Mouse (Mus musculus) heart, embryonic 12.5 days (tissue): ENCODE measurements around the gene Pdzd2. TPM values are rescaled to one million over a fixed set of nuclear protein-coding genes. Genes with fewer than 3 reads are reported as not detected.
A peak's percentile ranks its signal among the peaks of the same experiment; 100 is the strongest.

ENCODE experiments used
- ATAC-seq: fragments of 200-750 bp; cut with Nextera tagmentation; 2 replicates; pipeline ENCODE4 v1.8.0; 2017; ENCODE audit warnings: moderate TSS enrichment, moderate library complexity; ENCODE audit not compliant: insufficient number of reproducible peaks, low FRiP score
- H3K27ac ChIP-seq: fragments of 300-500 bp; sonication (generic); 2 replicates; pipeline ENCODE4 v1.5.1; 2016; ENCODE audit warnings: mild to moderate bottlenecking, moderate library complexity; ENCODE audit not compliant: poor library complexity, severe bottlenecking
- H3K27me3 ChIP-seq: fragments of 300-500 bp; sonication (generic); replicated peaks from 2 replicates; pipeline ENCODE4 v1.6.1; 2016; ENCODE audit warnings: mild to moderate bottlenecking, moderate library complexity
- H3K36me3 ChIP-seq: fragments of 300-500 bp; sonication (generic); 2 replicates; pipeline ENCODE4 v1.6.1; 2016; ENCODE audit warnings: mild to moderate bottlenecking, moderate library complexity
- H3K4me1 ChIP-seq: fragments of 300-500 bp; sonication (generic); replicated peaks from 2 replicates; pipeline ENCODE4 v1.6.1; 2016; ENCODE audit warnings: mild to moderate bottlenecking
- H3K4me2 ChIP-seq: fragments of 300-500 bp; sonication (generic); 2 replicates; pipeline ENCODE4 v1.6.1; 2016; ENCODE audit warnings: mild to moderate bottlenecking, moderate library complexity
- H3K4me3 ChIP-seq: fragments of 300-500 bp; sonication (generic); 2 replicates; pipeline ENCODE4 v1.5.1; 2016; ENCODE audit warnings: mild to moderate bottlenecking
- H3K9ac ChIP-seq: fragments of 300-500 bp; sonication (generic); 2 replicates; pipeline ENCODE4 v1.6.1; 2016; ENCODE audit warnings: mild to moderate bottlenecking, moderate library complexity
- H3K9me3 ChIP-seq: fragments of 300-500 bp; sonication (generic); replicated peaks from 2 replicates; pipeline ENCODE4 v1.6.1; 2016; ENCODE audit warnings: mild to moderate bottlenecking, moderate library complexity
- WGBS: fragments of 180-500 bp; shearing (Covaris S2); methylation state at CpG from one replicate; pipeline ENCODE4 v1.1.7; 2016; 5-methylcytosine and 5-hydroxymethylcytosine counted together
- polyA plus RNA-seq: library from polyadenylated mRNA; unstranded; fragments of >200 nt; fragmentation: Nextera tagmentation; extraction: Ambion mirVana; gene quantifications from 2 replicates; pipeline ENCODE4 v1.2.1, GENCODE M21; 2016

The Pdzd2 gene
- polyA plus RNA-seq, 1 experiment from 2014 or later = 14.4 TPM

GRCm38 (mm10) chr15:12639181-12639580 lies 100.5 kb downstream of the Pdzd2 start:
- no peak for ATAC-seq
- Histone ChIP-seq H3K36me3 (no peaks in the 10 kb centered on the region), H3K4me2 (no peak overlapping the region), H3K27me3 (no peaks in the 10 kb centered on the region), H3K4me3 (no peak overlapping the region), H3K9me3 (no peaks in the 10 kb centered on the region), H3K27ac (no peak overlapping the region), H3K4me1 (peaks cover 26% of the 10 kb centered on the region), H3K9ac (no peak overlapping the region)
- WGBS = 89% methylated on average over 8 of the region's 8 CpGs

GRCm38 (mm10) chr15:12638370-12639030 lies 101.2 kb downstream of the Pdzd2 start:
- H3K4me2 ChIP-seq = no peak overlapping the region
- 0 out of 2 replicates have a peak overlapping the region, but pooled peaks have one; percentile 41 for H3K27ac ChIP-seq
- WGBS = 66% methylated on average over 14 of the region's 14 CpGs
- ATAC-seq = no peak
- H3K9ac ChIP-seq = no peak overlapping the region
- peaks cover 26% of the 10 kb centered on the region for H3K4me1 ChIP-seq
- no peaks in the 10 kb centered on the region for H3K36me3 ChIP-seq
- H3K27me3 ChIP-seq = no peaks in the 10 kb centered on the region
- H3K4me3 ChIP-seq = no peak overlapping the region
- no peaks in the 10 kb centered on the region for H3K9me3 ChIP-seq

GRCm38 (mm10) chr15:12637511-12637910 lies 102.2 kb downstream of the Pdzd2 start:
- 90% methylated on average over 8 of the region's 8 CpGs for WGBS
- no peak overlapping the region for H3K27ac ChIP-seq
- no peaks in the 10 kb centered on the region for H3K36me3 ChIP-seq

DNA sequence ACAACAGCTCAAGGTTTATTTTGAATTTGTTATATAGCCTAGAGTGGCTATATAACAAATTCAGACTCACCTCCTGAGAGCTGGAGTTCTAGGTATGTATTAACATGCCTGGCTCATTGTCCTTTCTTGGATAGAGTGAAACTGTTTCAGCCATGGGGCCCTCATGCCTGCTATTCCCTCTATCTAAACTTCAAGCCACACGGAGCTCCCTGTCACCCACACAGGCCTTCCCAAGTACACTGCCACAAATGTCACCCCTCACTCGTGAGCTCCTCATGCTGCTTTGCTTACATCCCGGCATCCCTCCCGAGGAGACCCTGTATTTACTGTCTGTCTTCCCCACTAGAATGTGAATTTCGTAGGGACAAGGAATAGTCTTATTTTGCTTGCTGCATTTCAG lies 103.3 kb downstream of the Pdzd2 start:
- WGBS = 67% methylated on average over 5 of the region's 5 CpGs
- Histone ChIP-seq H3K27ac (no peak overlapping the region), H3K4me2 (no peak overlapping the region), H3K27me3 (no peaks in the 10 kb centered on the region), H3K4me1 (peaks cover 40% of the 10 kb centered on the region), H3K9me3 (no peaks in the 10 kb centered on the region), H3K4me3 (no peak overlapping the region), H3K36me3 (no peaks in the 10 kb centered on the region), H3K9ac (no peak overlapping the region)
- no peak for ATAC-seq

More at GRCm38 (mm10) chr15:12637511-12637910, 102.2 kb downstream of the Pdzd2 start:
- Histone ChIP-seq H3K4me3 (no peak overlapping the region), H3K4me2 (no peak overlapping the region), H3K9ac (no peak overlapping the region), H3K4me1 (peaks cover 29% of the 10 kb centered on the region), H3K27me3 (no peaks in the 10 kb centered on the region), H3K9me3 (no peaks in the 10 kb centered on the region)
- ATAC-seq = no peak

DNA sequence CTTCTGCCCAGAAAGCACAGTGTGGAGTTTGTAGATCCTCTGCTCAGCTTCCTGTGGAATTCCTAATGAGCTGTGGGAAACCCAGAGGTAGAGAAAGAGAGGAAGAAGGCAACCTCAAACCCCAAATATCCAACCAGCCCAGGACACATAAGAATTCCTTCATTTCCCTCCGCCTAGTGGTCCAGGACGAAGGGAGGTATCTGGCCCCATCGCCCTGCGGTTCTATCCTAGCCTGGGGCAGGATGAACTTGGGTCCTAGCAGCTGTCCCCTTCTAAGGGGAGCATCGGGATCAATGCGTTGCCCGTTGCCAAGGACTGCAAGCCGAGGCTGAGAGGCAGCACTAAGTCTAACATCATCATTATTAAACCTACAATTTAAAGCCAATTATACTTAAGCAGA lies 104.8 kb downstream of the Pdzd2 start:
- Histone ChIP-seq H3K36me3 (no peaks in the 10 kb centered on the region), H3K27me3 (no peaks in the 10 kb centered on the region), H3K9me3 (no peaks in the 10 kb centered on the region), H3K9ac (no peak overlapping the region), H3K4me1 (peaks cover 52% of the 10 kb centered on the region), H3K4me3 (no peak overlapping the region), H3K27ac (no peak overlapping the region), H3K4me2 (no peak overlapping the region)
- ATAC-seq = no peak
- WGBS = 84% methylated on average over 8 of the region's 8 CpGs

DNA sequence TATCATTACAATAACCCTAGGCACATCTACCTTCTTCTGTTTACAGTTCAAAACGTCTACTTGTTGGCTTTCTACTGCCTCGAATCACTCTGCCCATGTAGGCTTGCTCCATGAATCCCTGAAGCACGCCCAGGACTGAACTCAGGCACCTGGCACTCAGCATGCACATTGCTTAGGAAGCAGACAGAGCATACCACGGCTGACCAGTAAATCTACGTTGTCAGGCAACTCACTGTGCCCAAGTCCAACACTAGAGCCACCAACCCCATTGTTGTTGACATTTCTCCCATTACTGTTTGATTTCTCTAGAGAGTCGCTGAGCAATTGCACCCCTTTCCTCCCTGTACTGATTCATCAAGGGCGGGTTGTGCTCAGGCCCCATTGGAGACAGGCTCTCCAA lies 110.6 kb downstream of the Pdzd2 start:
- Histone ChIP-seq H3K36me3 (no peaks in the 10 kb centered on the region), H3K4me3 (no peak overlapping the region), H3K4me1 (peaks cover 28% of the 10 kb centered on the region), H3K4me2 (no peak overlapping the region), H3K9ac (no peak overlapping the region), H3K27me3 (no peaks in the 10 kb centered on the region), H3K27ac (no peak overlapping the region), H3K9me3 (no peaks in the 10 kb centered on the region)
- no peak for ATAC-seq
- WGBS = 82% methylated on average over 7 of the region's 7 CpGs

- ATAC-seq = no peak
- WGBS = 89% methylated on average over 7 of the region's 7 CpGs
- H3K4me2 ChIP-seq = no peak overlapping the region
- H3K9ac ChIP-seq = no peak overlapping the region
- peaks cover 28% of the 10 kb centered on the region for H3K4me1 ChIP-seq
- H3K9me3 ChIP-seq = peaks cover 4% of the 10 kb centered on the region; the same call in 1 of the 2 replicates
- no peaks in the 10 kb centered on the region for H3K27me3 ChIP-seq
- H3K27ac ChIP-seq = no peak overlapping the region
- no peak overlapping the region for H3K4me3 ChIP-seq
- no peaks in the 10 kb centered on the region for H3K36me3 ChIP-seq
Measured at GRCm38 (mm10) chr15:12628451-12628850, 111.3 kb downstream of the Pdzd2 start.

- 86% methylated on average over 9 of the region's 9 CpGs for WGBS
- H3K9me3 ChIP-seq = peaks cover 5% of the 10 kb centered on the region; the same call in 1 of the 2 replicates
- H3K4me1 ChIP-seq = peaks cover 19% of the 10 kb centered on the region
- H3K4me2 ChIP-seq = no peak overlapping the region
- no peaks in the 10 kb centered on the region for H3K27me3 ChIP-seq
- H3K9ac ChIP-seq = no peak overlapping the region
- ATAC-seq = no peak
- H3K4me3 ChIP-seq = no peak overlapping the region
- H3K27ac ChIP-seq = no peak overlapping the region
- no peaks in the 10 kb centered on the region for H3K36me3 ChIP-seq
Measured at GRCm38 (mm10) chr15:12626930-12627329, 112.8 kb downstream of the Pdzd2 start.

GRCm38 (mm10) chr15:12626166-12626565 lies 113.6 kb downstream of the Pdzd2 start:
- ATAC-seq = no peak
- Histone ChIP-seq H3K4me3 (no peak overlapping the region), H3K27ac (no peak overlapping the region)

GRCm38 (mm10) chr15:12625524-12625923 lies 114.2 kb downstream of the Pdzd2 start:
- Histone ChIP-seq H3K4me3 (no peak overlapping the region), H3K27me3 (no peaks in the 10 kb centered on the region), H3K36me3 (no peaks in the 10 kb centered on the region), H3K4me1 (peaks cover 6% of the 10 kb centered on the region), H3K9me3 (peaks cover 5% of the 10 kb centered on the region; the same call in 1 of the 2 replicates), H3K9ac (no peak overlapping the region), H3K4me2 (no peak overlapping the region), H3K27ac (no peak overlapping the region)
- ATAC-seq = no peak
- 67% methylated on average over 6 of the region's 6 CpGs for WGBS

More at GRCm38 (mm10) chr15:12626166-12626565, 113.6 kb downstream of the Pdzd2 start:
- 71% methylated on average over 8 of the region's 8 CpGs for WGBS
- no peaks in the 10 kb centered on the region for H3K36me3 ChIP-seq
- H3K9ac ChIP-seq = no peak overlapping the region
- H3K27me3 ChIP-seq = no peaks in the 10 kb centered on the region
- H3K9me3 ChIP-seq = peaks cover 5% of the 10 kb centered on the region; the same call in 1 of the 2 replicates
- no peak overlapping the region for H3K4me2 ChIP-seq
- peaks cover 11% of the 10 kb centered on the region for H3K4me1 ChIP-seq

- peaks cover 5% of the 10 kb centered on the region; the same call in 1 of the 2 replicates for H3K9me3 ChIP-seq
- no peak overlapping the region for H3K27ac ChIP-seq
- no peak overlapping the region for H3K9ac ChIP-seq
- ATAC-seq = no peak
- no peaks in the 10 kb centered on the region for H3K27me3 ChIP-seq
- WGBS = 85% methylated on average over 4 of the region's 4 CpGs
- no peak overlapping the region for H3K4me2 ChIP-seq
- no peak overlapping the region for H3K4me3 ChIP-seq
- H3K36me3 ChIP-seq = no peaks in the 10 kb centered on the region
- no peaks in the 10 kb centered on the region for H3K4me1 ChIP-seq
Measured at GRCm38 (mm10) chr15:12623521-12623920, 116.2 kb downstream of the Pdzd2 start.

DNA sequence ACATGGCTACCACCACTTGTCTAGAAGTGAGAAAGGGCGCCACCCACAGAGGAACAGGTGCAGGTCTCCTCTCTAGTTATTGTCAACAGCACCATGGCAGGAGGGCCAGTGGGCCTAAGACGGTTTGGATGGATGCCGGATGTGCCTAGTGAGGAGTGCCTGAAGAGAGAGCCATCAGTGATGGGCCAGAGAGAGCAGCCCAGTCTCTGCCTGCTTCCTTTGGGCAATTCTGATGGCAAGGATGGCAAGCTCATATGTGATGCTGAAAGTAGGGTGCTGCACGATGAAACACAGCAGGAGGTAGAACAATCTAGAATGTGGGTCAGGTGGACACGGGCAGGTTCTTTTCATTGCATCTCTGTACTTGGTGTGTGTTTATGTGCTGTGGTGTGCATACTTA lies 117.0 kb downstream of the Pdzd2 start:
- WGBS = 85% methylated on average over 5 of the region's 5 CpGs
- no peaks in the 10 kb centered on the region for H3K27me3 ChIP-seq
- peaks cover 6% of the 10 kb centered on the region for H3K4me1 ChIP-seq
- H3K4me3 ChIP-seq = no peak overlapping the region
- no peak overlapping the region for H3K27ac ChIP-seq
- H3K9ac ChIP-seq = no peak overlapping the region
- H3K36me3 ChIP-seq = no peaks in the 10 kb centered on the region
- peaks cover 5% of the 10 kb centered on the region; the same call in 1 of the 2 replicates for H3K9me3 ChIP-seq
- no peak for ATAC-seq
- H3K4me2 ChIP-seq = no peak overlapping the region
